Mouse (Mus musculus) testis, adult 2 months (tissue): ENCODE results near the gene Casz1. TPM values are rescaled to one million over a fixed set of nuclear protein-coding genes. Genes with fewer than 3 reads are reported as not detected.

Source experiments
- H3K27ac ChIP-seq: fragments of 200-500 bp; 2 replicates; pipeline ENCODE4 v1.5.1; 2012; ENCODE audit warnings: low read depth, low read length; ENCODE audit not compliant: control insufficient read depth, insufficient read depth
- H3K27me3 ChIP-seq: fragments of 200-500 bp; 2 replicates; pipeline ENCODE4 v1.6.1; 2012; ENCODE audit warnings: mild to moderate bottlenecking, low read length, moderate library complexity; ENCODE audit not compliant: control insufficient read depth, insufficient read depth
- H3K36me3 ChIP-seq: fragments of 200-500 bp; 2 replicates; pipeline ENCODE4 v1.6.1; 2012; ENCODE audit warnings: mild to moderate bottlenecking, low read length; ENCODE audit not compliant: control insufficient read depth, insufficient read depth
- H3K4me1 ChIP-seq: fragments of 200-500 bp; 2 replicates; pipeline ENCODE4 v1.6.1; 2012; ENCODE audit warnings: low read length; ENCODE audit not compliant: control insufficient read depth, insufficient read depth
- H3K4me3 ChIP-seq: fragments of 200-500 bp; 2 replicates; pipeline ENCODE4 v1.5.1; 2012; ENCODE audit warnings: low read depth, mild to moderate bottlenecking, low read length, moderate library complexity, mixed read lengths; ENCODE audit not compliant: control insufficient read depth
- CTCF ChIP-seq: fragments of 200-500 bp; IDR thresholded peaks from 2 replicates; pipeline ENCODE4 v1.5.1; 2012; ENCODE audit warnings: low read depth, mild to moderate bottlenecking, inconsistent platforms, low read length, moderate library complexity; ENCODE audit not compliant: control insufficient read depth, insufficient read depth, insufficient replicate concordance
- POLR2A ChIP-seq: fragments of 200-500 bp; IDR thresholded peaks from 2 replicates; pipeline ENCODE4 v1.6.1; 2012; ENCODE audit warnings: low read depth, mild to moderate bottlenecking, inconsistent platforms, low read length, moderate library complexity; ENCODE audit not compliant: control insufficient read depth
- polyA plus RNA-seq: library from polyadenylated mRNA; depleted of rRNA; stranded (reverse); fragments of >200 nt; gene quantifications from 2 replicates; pipeline ENCODE4 v1.2.3, GENCODE M21; 2012

The Casz1 gene
- polyA plus RNA-seq, 1 experiment: 8.5 TPM

GRCm38 (mm10) chr4:148973387-148973786 lies 169.2 kb downstream of the Casz1 start:
- Histone ChIP-seq H3K27ac (no peak overlapping the region), H3K4me1 (peaks cover 4% of the 10 kb centered on the region; the same call in 1 of the 2 replicates), H3K27me3 (no peaks in the 10 kb centered on the region), H3K36me3 (no peaks in the 10 kb centered on the region; the same call in 1 of the 2 replicates), H3K4me3 (no peak overlapping the region)
- TF ChIP-seq POLR2A (no peak), CTCF (no peak)

GRCm38 (mm10) chr4:148974833-148975232 lies 170.6 kb downstream of the Casz1 start:
- Histone ChIP-seq H3K27me3 (no peaks in the 10 kb centered on the region), H3K4me3 (no peak overlapping the region), H3K36me3 (no peaks in the 10 kb centered on the region; the same call in 1 of the 2 replicates), H3K4me1 (peaks cover 4% of the 10 kb centered on the region; the same call in 1 of the 2 replicates), H3K27ac (no peak overlapping the region)
- TF ChIP-seq CTCF: no peak
- no peak for TF ChIP-seq POLR2A

GRCm38 (mm10) chr4:148978221-148978855 lies 174.1 kb downstream of the Casz1 start:
- TF ChIP-seq POLR2A (no peak), CTCF (no peak)
- Histone ChIP-seq H3K4me1 (no peaks in the 10 kb centered on the region), H3K27me3 (no peaks in the 10 kb centered on the region), H3K36me3 (no peaks in the 10 kb centered on the region), H3K27ac (no peak overlapping the region), H3K4me3 (no peak overlapping the region)

GRCm38 (mm10) chr4:148978926-148979325 lies 174.7 kb downstream of the Casz1 start:
- H3K4me1 ChIP-seq: no peaks in the 10 kb centered on the region
- TF ChIP-seq POLR2A (no peak), CTCF (no peak)
- no peak overlapping the region for H3K4me3 ChIP-seq
- peaks cover 4% of the 10 kb centered on the region for H3K36me3 ChIP-seq
- H3K27me3 ChIP-seq: no peaks in the 10 kb centered on the region
- no peak overlapping the region for H3K27ac ChIP-seq

GRCm38 (mm10) chr4:148979837-148980236 lies 175.6 kb downstream of the Casz1 start:
- Histone ChIP-seq H3K4me3 (no peak overlapping the region), H3K27ac (no peak overlapping the region), H3K4me1 (no peaks in the 10 kb centered on the region), H3K36me3 (peaks cover 4% of the 10 kb centered on the region), H3K27me3 (no peaks in the 10 kb centered on the region)
- no peak for TF ChIP-seq POLR2A
- TF ChIP-seq CTCF: no peak

GRCm38 (mm10) chr4:148982274-148982673 lies 178.0 kb downstream of the Casz1 start:
- Histone ChIP-seq H3K4me3 (no peak overlapping the region), H3K36me3 (peaks cover 4% of the 10 kb centered on the region), H3K4me1 (no peaks in the 10 kb centered on the region), H3K27me3 (no peaks in the 10 kb centered on the region), H3K27ac (no peak overlapping the region)
- TF ChIP-seq CTCF: no peak
- no peak for TF ChIP-seq POLR2A

- H3K27ac ChIP-seq: no peak overlapping the region
- H3K36me3 ChIP-seq: peaks cover 4% of the 10 kb centered on the region
- no peaks in the 10 kb centered on the region for H3K27me3 ChIP-seq
- no peak overlapping the region for H3K4me3 ChIP-seq
- TF ChIP-seq CTCF (no peak), POLR2A (no peak)
- H3K4me1 ChIP-seq: no peaks in the 10 kb centered on the region
Observed at GRCm38 (mm10) chr4:148984701-148985540, 180.7 kb downstream of the Casz1 start.
